Mouse (Mus musculus): Measurements from ENCODE around the gene Dhx29.

- TF ChIP-seq ZNF384 (IDR thresholded peaks at IDR 0.05; ENCODE audit: low read depth, low read length) (no peak), MAFK (IDR thresholded peaks at IDR 0.05; ENCODE audit: insufficient read depth, low read depth, low read length) (no peak), HCFC1 (IDR thresholded peaks at IDR 0.05; ENCODE audit: borderline replicate concordance, insufficient read depth, low read length) (no peak), ZC3H11A (IDR thresholded peaks at IDR 0.05; ENCODE audit: borderline replicate concordance, low read depth, low read length) (no peak), CHD2 (IDR thresholded peaks at IDR 0.05; ENCODE audit: low read depth, low read length) (no peak)
These were observed 1.3 kb upstream of the Dhx29 start for GRCm38 (mm10) chr13:112925976-112926375.

Measured in ES-E14 (cell line).